Comparison of ENCODE assay signal across 16 mouse cellular contexts in the genomic region with DNA sequence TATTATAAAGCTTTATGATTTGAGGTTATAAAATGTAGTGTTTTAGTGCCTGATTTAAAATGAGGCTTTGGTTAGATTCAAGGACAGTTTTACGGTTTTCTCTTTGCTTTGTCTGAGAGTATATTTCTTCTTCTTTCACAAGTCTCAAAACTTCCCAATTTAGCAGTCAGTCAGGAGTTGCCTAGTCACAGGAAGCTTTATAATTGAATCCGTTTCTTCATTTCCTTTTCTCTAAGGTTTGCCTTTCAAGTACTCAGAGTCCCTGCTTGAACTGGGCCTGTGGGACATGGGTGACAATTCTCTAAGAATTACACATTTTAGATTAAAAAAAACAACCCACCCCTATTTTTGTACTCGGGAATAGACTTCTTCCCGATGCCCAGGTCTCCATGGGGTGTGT.
A peak's percentile ranks its signal among the peaks of the same experiment; 100 is the strongest.
DNase-seq lines count a peak whose midpoint lies in the region; ATAC-seq and TF ChIP-seq lines count a peak whose summit lies in the region.
"Had no signal": no experiment of that assay in that cellular context is flagged by ENCODE, and none has a peak within 500 bp of the region (broad histone marks: within the 10 kb centered on the region; RNA-seq: fewer than 3 reads in every experiment).

No protein-coding gene starts in this region.

- WGBS in liver, embryonic 15.5 days (ENCODE audit: insufficient replicate concordance): 40% methylated on average over 4 of the region's 4 CpGs
- WGBS in liver, postnatal 0 days (ENCODE audit: insufficient replicate concordance): 31% methylated on average over 4 of the region's 4 CpGs
- 65% methylated on average over 4 of the region's 4 CpGs for WGBS in heart, embryonic 10.5 days
- WGBS in thymus, adult 2 months: 17% methylated on average over 4 of the region's 4 CpGs

- no peaks in the 10 kb centered on the region for H3K36me3 ChIP-seq in liver, embryonic 15.5 days (replicated peaks)
- no peaks in the 10 kb centered on the region for H3K36me3 ChIP-seq in liver, postnatal 0 days (replicated peaks; ENCODE audit: insufficient read depth, low read length)
- no peaks in the 10 kb centered on the region for H3K36me3 ChIP-seq in heart, embryonic 10.5 days
- no peaks in the 10 kb centered on the region for H3K36me3 ChIP-seq in thymus, adult 2 months (ENCODE audit: control insufficient read depth, insufficient read depth, low read length)
- H3K36me3 ChIP-seq: forebrain, embryonic 12.5 days; neural tube, embryonic 13.5 days had no signal

- no peak for TF ChIP-seq EP300 in liver, postnatal 0 days (IDR thresholded peaks at IDR 0.05; ENCODE audit: low read depth)

- DNase-seq in liver: no peak
- no peak for DNase-seq in liver, postnatal 0 days
- no peak for DNase-seq in heart, postnatal 4 days
- DNase-seq in heart, embryonic 10.5 days (ENCODE audit: low spot score): no peak
- no peak for DNase-seq in thymus, adult 2 months
- DNase-seq: adrenal gland, adult 2 months; cerebellum, postnatal 25 days; heart, adult 2 months; kidney, adult 18-20 months; right cerebral cortex, postnatal 25 days had no signal

- TF ChIP-seq CTCF in bone marrow macrophage, adult 2 months (IDR thresholded peaks at IDR 0.05; ENCODE audit: low read depth, low read length): no peak
- TF ChIP-seq CTCF in cortical plate, adult 2 months (IDR thresholded peaks at IDR 0.05; ENCODE audit: extremely low read depth, insufficient read depth, low read length): no peak
- no peak for TF ChIP-seq CTCF in liver, postnatal 0 days (IDR thresholded peaks at IDR 0.05; ENCODE audit: low read depth)
- no peak for TF ChIP-seq CTCF in thymus, adult 2 months (IDR thresholded peaks at IDR 0.05; ENCODE audit: borderline replicate concordance, control insufficient read depth, extremely low read depth, insufficient read depth, low read length, poor library complexity)

- TF ChIP-seq POLR2A in bone marrow macrophage, adult 2 months (IDR thresholded peaks at IDR 0.05; ENCODE audit: borderline replicate concordance, low read depth, low read length): no peak
- TF ChIP-seq POLR2A in cortical plate, adult 2 months (IDR thresholded peaks at IDR 0.05; ENCODE audit: extremely low read depth, insufficient read depth, low read length): no peak
- TF ChIP-seq POLR2A in thymus, adult 2 months (IDR thresholded peaks at IDR 0.05; ENCODE audit: control insufficient read depth, extremely low read depth, insufficient read depth, low read length, poor library complexity): no peak

- no peak for ATAC-seq in liver, embryonic 15.5 days (ENCODE audit: insufficient read depth)
- ATAC-seq in liver, postnatal 0 days: no peak

- H3K4me1 ChIP-seq in liver, embryonic 15.5 days (replicated peaks): no peaks in the 10 kb centered on the region; the same call in 1 of the 2 replicates
- H3K4me1 ChIP-seq in bone marrow macrophage, adult 2 months (ENCODE audit: control insufficient read depth, insufficient read depth, low read length): peaks cover 65% of the 10 kb centered on the region
- no peaks in the 10 kb centered on the region for H3K4me1 ChIP-seq in cortical plate, adult 2 months (ENCODE audit: control insufficient read depth, insufficient read depth, low read length)
- H3K4me1 ChIP-seq in liver, postnatal 0 days (ENCODE audit: insufficient read depth): peaks cover 7% of the 10 kb centered on the region
- peaks cover 20% of the 10 kb centered on the region for H3K4me1 ChIP-seq in heart, embryonic 10.5 days
- no peaks in the 10 kb centered on the region for H3K4me1 ChIP-seq in thymus, adult 2 months (replicated peaks; ENCODE audit: control insufficient read depth, insufficient read depth, low read length)
- H3K4me1 ChIP-seq: neural tube, embryonic 13.5 days had no signal

- 0 out of 2 replicates have a peak overlapping the region, but pooled peaks have one; percentile 15 for H3K4me2 ChIP-seq in liver, embryonic 15.5 days
- peak overlapping the region; percentile 2; the same call in 1 of the 2 replicates for H3K4me2 ChIP-seq in liver, postnatal 0 days (ENCODE audit: low read depth, low read length)
- H3K4me2 ChIP-seq: forebrain, embryonic 12.5 days; hindbrain, embryonic 14.5 days; neural tube, embryonic 13.5 days had no signal

- H3K27ac ChIP-seq in liver, embryonic 15.5 days (replicated peaks): 0 out of 2 replicates have a peak overlapping the region, but pooled peaks have one; percentile 14
- H3K27ac ChIP-seq in bone marrow macrophage, adult 2 months (ENCODE audit: insufficient read depth, low read depth, low read length): peak overlapping the region; percentile 100
- H3K27ac ChIP-seq in cortical plate, adult 2 months (ENCODE audit: insufficient read depth, low read length): peak overlapping the region; percentile 30; the same call in 1 of the 2 replicates
- peak overlapping the region; percentile 60 for H3K27ac ChIP-seq in liver, postnatal 0 days (ENCODE audit: low read depth)
- no peak overlapping the region for H3K27ac ChIP-seq in heart, embryonic 10.5 days
- no peak overlapping the region for H3K27ac ChIP-seq in thymus, adult 2 months (ENCODE audit: control insufficient read depth, insufficient read depth, low read length)
- H3K27ac ChIP-seq: forebrain, embryonic 12.5 days; heart, adult 2 months; hindbrain, embryonic 14.5 days; neural tube, embryonic 13.5 days had no signal

- no peaks in the 10 kb centered on the region for H3K27me3 ChIP-seq in liver, embryonic 15.5 days
- no peaks in the 10 kb centered on the region for H3K27me3 ChIP-seq in liver, postnatal 0 days (ENCODE audit: insufficient read depth, low read length)
- no peaks in the 10 kb centered on the region for H3K27me3 ChIP-seq in heart, embryonic 10.5 days (ENCODE audit: insufficient read depth, poor library complexity, severe bottlenecking)
- H3K27me3 ChIP-seq in thymus, adult 2 months (ENCODE audit: control insufficient read depth, insufficient read depth, low read length): no peaks in the 10 kb centered on the region
- H3K27me3 ChIP-seq: forebrain, embryonic 12.5 days; neural tube, embryonic 13.5 days had no signal

- no peak overlapping the region for H3K9ac ChIP-seq in liver, embryonic 15.5 days
- no peak overlapping the region for H3K9ac ChIP-seq in liver, postnatal 0 days (replicated peaks)
- H3K9ac ChIP-seq: forebrain, embryonic 12.5 days; hindbrain, embryonic 14.5 days; neural tube, embryonic 13.5 days had no signal

- no peaks in the 10 kb centered on the region for H3K9me3 ChIP-seq in liver, embryonic 15.5 days (replicated peaks)
- H3K9me3 ChIP-seq in liver, postnatal 0 days (ENCODE audit: low read length): no peaks in the 10 kb centered on the region
- no peaks in the 10 kb centered on the region for H3K9me3 ChIP-seq in heart, embryonic 10.5 days
- H3K9me3 ChIP-seq: forebrain, embryonic 12.5 days; neural tube, embryonic 13.5 days had no signal

- no peak overlapping the region for H3K4me3 ChIP-seq in liver, embryonic 15.5 days (replicated peaks)
- peak overlapping the region; percentile 34; the same call in 1 of the 2 replicates for H3K4me3 ChIP-seq in bone marrow macrophage, adult 2 months (ENCODE audit: insufficient read depth, low read length)
- H3K4me3 ChIP-seq in cortical plate, adult 2 months (ENCODE audit: insufficient read depth, low read length): no peak overlapping the region
- H3K4me3 ChIP-seq in liver, postnatal 0 days (ENCODE audit: low read depth, low read length): no peak overlapping the region
- no peak overlapping the region for H3K4me3 ChIP-seq in heart, embryonic 10.5 days
- no peak overlapping the region for H3K4me3 ChIP-seq in thymus, adult 2 months (ENCODE audit: control insufficient read depth, insufficient read depth, low read length)
- H3K4me3 ChIP-seq: forebrain, embryonic 12.5 days; heart, adult 2 months; neural tube, embryonic 13.5 days had no signal

Comparison
In these comparisons a context has a peak if more than half of its experiments do, and no peak if none do; other contexts are left out.
1. H3K27ac ChIP-seq: peak in liver, embryonic 15.5 days (single experiment), bone marrow macrophage, adult 2 months (single experiment), cortical plate, adult 2 months (single experiment) and liver, postnatal 0 days (single experiment); none in heart, embryonic 10.5 days (single experiment) and thymus, adult 2 months (single experiment).